Mouse (Mus musculus): ENCODE data around the gene Xcr1. TPM values are rescaled to one million over a fixed set of nuclear protein-coding genes. Genes with fewer than 3 reads are reported as not detected.

The Xcr1 gene
- polyA plus RNA-seq (2016; fragmentation: Nextera tagmentation; extraction: Ambion mirVana) = 0.05 TPM in 1 of 2 replicates, not detected in the other

DNA sequence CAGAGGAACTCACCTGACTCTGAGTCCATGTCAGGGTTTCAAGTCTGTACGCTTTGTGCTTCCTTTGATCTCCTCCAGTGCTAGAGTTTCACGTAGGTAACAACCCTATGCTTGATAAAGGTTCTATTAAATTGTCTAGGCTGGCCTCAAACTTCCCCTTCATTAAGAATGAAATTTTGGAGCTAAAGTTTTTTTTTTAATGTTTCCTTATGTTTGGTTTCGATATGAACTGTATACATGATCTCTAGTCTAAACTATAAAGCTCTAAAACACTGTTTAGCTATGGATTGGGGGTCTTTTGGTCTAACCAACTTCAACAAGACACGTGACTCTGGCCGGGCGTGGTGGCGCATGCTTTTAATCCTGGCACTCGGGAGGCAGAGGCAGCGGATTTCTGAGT, at the start of gene Xcr1:
Gene Xcr1, minus strand, starts transcription at position 101 of the 400 bp plus-strand sequence.
- no peak within 1 kb of the TSS for H3K4me3 ChIP-seq
- WGBS = 87% methylated on average over 9 of the region's 9 CpGs
- H3K36me3 ChIP-seq = no peaks in the 10 kb centered on the region
- DNase-seq (ENCODE audit: low spot score) = no peak
- no peak within 1 kb of the TSS for H3K27ac ChIP-seq
- no peaks in the 10 kb centered on the region for H3K27me3 ChIP-seq (ENCODE audit: insufficient read depth, poor library complexity, severe bottlenecking)
- no peaks in the 10 kb centered on the region for H3K9me3 ChIP-seq
- H3K4me1 ChIP-seq (replicated peaks) = no peaks in the 10 kb centered on the region

DNA sequence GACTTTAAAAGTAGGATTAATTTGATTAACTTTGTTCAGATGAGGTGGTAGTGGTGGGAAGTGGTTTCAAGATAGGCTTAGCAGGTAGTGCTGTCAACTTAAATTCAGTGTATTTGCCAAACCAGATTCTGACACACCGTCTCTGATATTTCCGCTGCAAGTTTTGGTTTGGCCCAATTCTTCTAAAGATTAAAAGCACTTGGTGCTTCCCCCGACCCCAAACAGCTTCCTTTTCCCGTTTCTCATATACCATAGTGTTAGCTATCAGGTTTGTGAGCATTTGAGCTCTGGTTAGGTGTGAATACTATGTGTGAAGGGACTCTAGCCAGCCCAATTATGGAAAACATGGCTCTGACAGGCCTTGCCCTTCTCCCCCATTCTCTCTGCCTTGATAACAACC, 10.2 kb upstream of the Xcr1 start:
- no peak overlapping the region for H3K27ac ChIP-seq
- no peaks in the 10 kb centered on the region for H3K4me1 ChIP-seq (replicated peaks)
- H3K9me3 ChIP-seq = no peaks in the 10 kb centered on the region
- no peak for DNase-seq (ENCODE audit: low spot score)
- 80% methylated on average over 4 of the region's 4 CpGs for WGBS
- no peak overlapping the region for H3K4me3 ChIP-seq
- no peaks in the 10 kb centered on the region for H3K36me3 ChIP-seq
- no peaks in the 10 kb centered on the region for H3K27me3 ChIP-seq (ENCODE audit: insufficient read depth, poor library complexity, severe bottlenecking)

DNA sequence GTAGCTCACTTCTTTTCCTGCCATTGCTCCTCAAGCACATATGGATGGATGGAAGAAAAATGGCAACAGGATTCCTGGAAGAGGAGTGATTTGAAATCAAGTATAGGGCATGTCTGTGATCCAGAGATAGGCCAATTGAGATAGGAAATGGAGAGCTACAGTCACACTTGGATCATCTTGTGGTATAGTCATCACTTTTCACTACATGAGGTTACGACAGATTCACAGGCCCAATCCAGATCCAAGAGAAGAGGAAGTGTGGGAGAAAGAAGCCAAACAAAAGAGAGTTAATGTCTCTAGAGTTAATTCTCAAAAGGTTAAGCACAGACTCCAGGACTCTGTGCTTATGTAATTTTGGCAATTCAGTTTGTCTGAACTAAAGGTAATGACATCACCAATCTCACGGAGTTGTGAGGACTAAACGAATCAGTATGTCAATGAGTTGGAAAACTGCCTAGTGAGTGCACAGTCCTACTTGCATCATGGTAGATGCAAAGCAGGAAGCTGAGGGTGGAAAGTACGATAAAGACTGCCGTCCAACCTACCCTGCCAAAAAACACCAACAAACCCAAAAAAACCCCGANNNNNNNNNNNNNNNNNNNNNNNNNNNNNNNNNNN, 7.4 kb upstream of the Xcr1 start:
- H3K27ac ChIP-seq = no peak overlapping the region
- WGBS = 53% methylated on average over 5 of the region's 6 CpGs
- H3K4me1 ChIP-seq (replicated peaks) = no peaks in the 10 kb centered on the region
- no peaks in the 10 kb centered on the region for H3K9me3 ChIP-seq
- no peak for DNase-seq (ENCODE audit: low spot score)
- H3K36me3 ChIP-seq = no peaks in the 10 kb centered on the region
- H3K27me3 ChIP-seq (ENCODE audit: insufficient read depth, poor library complexity, severe bottlenecking) = no peaks in the 10 kb centered on the region
- H3K4me3 ChIP-seq = no peak overlapping the region

DNA sequence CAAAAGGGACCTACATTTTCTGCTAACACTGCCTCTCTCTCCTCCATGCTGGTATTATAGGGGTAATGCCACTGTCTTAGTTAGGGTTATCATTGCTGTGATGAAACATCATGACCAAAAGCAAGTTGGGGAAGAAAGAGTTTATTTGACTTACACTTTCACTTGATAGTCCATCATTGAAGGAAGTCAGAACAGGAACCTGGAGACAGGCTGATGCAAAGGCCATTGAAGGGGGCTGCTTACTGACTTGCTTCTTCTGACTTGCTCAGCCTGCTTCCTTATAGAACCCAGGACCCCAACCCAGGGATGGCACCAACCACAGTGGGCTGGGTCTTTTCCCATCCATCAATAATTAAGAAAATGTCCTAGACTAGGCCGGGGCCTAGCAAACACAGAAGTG, 1.8 kb upstream of the Xcr1 start:
- WGBS = 95% methylated on average over 1 of the region's 1 CpGs
- H3K4me1 ChIP-seq (replicated peaks) = no peaks in the 10 kb centered on the region
- H3K4me3 ChIP-seq = no peak overlapping the region
- DNase-seq (ENCODE audit: low spot score) = no peak
- H3K36me3 ChIP-seq = no peaks in the 10 kb centered on the region
- H3K9me3 ChIP-seq = no peaks in the 10 kb centered on the region
- H3K27ac ChIP-seq = no peak overlapping the region
- no peaks in the 10 kb centered on the region for H3K27me3 ChIP-seq (ENCODE audit: insufficient read depth, poor library complexity, severe bottlenecking)

DNA sequence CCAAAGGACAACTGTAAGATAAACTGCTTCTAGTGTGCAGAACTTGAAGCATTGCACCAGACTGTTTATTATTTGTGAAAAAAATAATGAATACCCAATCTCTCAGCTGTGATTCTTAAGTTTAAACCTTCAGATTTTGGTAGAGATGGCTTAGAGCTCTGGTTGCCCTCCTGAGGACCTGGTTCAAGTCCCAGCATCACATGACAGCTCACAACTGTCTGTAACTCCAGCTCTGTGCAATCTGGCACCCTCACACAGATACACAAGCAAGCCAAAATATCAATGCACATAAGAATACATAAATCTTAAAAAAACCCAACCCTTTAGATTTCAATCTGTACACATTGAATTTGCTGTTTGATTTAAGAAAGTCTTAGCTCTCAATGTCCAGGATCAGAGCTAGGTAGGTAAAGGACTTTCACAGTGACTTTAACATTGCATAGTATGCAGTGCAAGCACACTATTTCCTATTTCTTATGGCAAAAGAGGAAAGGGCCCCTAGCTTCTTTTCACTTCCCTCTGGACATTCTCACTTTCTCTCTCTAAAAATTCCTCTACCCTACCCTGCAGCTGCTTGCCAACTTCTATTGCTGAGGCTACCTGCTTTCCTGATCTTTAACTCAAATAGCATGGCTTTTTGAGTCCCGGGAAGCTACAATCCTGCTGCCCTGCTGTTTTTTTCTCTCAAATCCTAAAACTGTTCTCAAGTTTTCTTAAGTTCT, 1.2 kb upstream of the Xcr1 start:
- H3K4me3 ChIP-seq = no peak overlapping the region
- 87% methylated on average over 1 of the region's 1 CpGs for WGBS
- DNase-seq (ENCODE audit: low spot score) = no peak
- no peaks in the 10 kb centered on the region for H3K36me3 ChIP-seq
- no peaks in the 10 kb centered on the region for H3K9me3 ChIP-seq
- no peaks in the 10 kb centered on the region for H3K27me3 ChIP-seq (ENCODE audit: insufficient read depth, poor library complexity, severe bottlenecking)
- H3K4me1 ChIP-seq (replicated peaks) = no peaks in the 10 kb centered on the region
- H3K27ac ChIP-seq = no peak overlapping the region

DNA sequence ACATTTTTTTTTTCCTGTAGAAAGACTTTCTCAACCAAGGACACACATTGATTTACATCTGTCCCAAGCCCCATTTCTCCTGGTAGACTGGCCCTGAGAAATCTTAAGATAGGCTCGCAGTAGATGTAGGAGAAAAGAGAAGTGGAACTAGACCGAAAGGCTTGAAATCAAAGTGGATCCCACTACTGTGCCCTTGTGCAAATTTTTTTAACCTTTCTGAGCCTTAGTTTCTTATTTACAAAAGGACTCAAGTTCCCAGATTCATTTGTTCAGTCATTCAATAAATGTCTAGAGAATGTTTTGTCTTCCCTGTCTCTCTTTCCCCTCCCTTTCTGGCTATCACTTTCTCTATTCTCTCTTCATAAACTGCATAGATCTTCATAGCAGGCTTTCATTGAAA, 5.0 kb downstream of the Xcr1 start:
- DNase-seq (ENCODE audit: low spot score) = no peak
- 88% methylated on average over 2 of the region's 2 CpGs for WGBS
- Histone ChIP-seq H3K36me3 (no peaks in the 10 kb centered on the region), H3K4me1 (replicated peaks) (peaks cover 4% of the 10 kb centered on the region; the same call in 1 of the 2 replicates), H3K9me3 (no peaks in the 10 kb centered on the region), H3K4me3 (no peak overlapping the region), H3K27ac (no peak overlapping the region), H3K27me3 (ENCODE audit: insufficient read depth, poor library complexity, severe bottlenecking) (no peaks in the 10 kb centered on the region)

DNA sequence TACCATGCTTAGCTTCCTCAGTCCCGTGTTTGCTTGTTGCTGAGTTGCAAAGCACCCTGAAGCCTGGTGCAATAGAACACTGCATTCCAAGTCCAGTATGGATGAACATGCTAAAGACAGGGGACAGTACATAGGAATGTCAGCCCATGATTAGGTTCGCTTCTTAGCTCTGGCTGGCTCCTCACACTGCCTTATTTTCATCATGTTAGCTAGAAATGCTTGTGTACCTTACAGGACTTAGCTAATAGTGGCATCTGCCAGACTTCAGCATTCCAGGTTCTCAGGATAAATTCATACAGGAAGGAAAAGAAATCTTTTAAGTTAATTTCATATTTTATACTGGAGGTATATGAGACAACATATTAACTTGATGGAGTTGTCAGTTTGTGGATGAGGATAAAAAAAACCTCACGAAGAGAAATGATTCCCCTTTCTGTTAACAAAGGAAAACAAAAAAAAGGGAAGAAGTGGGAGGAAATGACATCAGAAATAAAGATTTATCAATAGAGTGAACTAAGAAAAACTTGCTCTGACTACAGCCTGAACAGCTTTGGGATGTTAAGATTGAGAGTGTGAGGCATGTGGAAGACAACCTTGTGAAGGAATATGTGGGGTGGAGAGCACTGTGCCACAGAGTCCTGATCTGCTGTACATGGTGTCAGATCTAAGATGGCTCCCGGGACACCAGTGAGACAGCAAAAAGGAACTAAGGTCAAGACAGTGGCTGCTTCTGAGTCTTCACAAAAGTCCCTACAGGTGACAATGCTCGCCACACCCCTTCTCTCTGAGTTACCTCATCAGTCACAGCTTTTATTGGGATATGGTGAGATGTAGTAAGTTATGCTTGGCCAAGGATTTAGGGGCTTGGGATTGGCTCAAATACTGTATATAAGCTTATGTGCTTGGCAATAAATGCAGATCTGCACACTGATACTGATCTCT, 9.1 kb downstream of the Xcr1 start:
- Histone ChIP-seq H3K9me3 (no peaks in the 10 kb centered on the region), H3K4me1 (replicated peaks) (peaks cover 18% of the 10 kb centered on the region), H3K4me3 (peak overlapping the region; percentile 78), H3K27me3 (ENCODE audit: insufficient read depth, poor library complexity, severe bottlenecking) (no peaks in the 10 kb centered on the region), H3K36me3 (no peaks in the 10 kb centered on the region), H3K27ac (peak overlapping the region; percentile 74)
- no peak for DNase-seq (ENCODE audit: low spot score)
- 68% methylated on average over 5 of the region's 5 CpGs for WGBS

DNA sequence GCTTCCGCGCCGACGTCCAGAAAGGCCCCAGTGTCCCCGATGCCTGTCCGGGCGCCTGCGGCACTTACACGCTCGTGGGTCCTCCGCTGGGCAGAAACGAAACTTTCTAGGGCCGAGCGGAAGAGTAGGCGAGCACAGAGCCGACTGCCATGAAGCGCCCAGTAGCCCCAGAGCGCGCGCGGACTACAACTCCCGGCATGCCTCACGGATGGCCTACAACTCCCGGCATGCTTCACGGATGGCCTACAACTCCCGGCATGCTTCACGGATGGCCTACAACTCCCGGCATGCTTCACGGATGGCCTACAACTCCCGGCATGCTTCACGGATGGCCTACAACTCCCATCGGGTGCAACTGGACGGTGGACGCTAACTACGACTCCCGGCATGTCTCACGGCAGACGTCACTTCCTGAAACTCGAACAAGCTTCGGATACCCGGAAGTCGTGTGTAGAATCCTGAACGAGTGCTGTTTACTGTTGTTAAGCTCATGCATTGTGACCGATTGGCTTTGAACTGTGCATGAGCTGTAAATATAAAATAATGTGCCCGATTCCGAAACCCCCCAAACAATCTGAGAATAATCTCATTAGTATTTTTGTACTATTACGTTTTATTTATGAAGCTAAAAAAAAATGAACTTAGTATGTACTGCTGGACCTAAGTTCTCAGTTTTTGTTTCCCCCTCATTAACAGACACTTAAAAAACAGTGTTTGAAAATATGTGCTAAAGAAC, 9.9 kb downstream of the Xcr1 start, which contains the start of gene Fyco1:
Gene Fyco1, minus strand, starts transcription at position 187 of the 736 bp plus-strand sequence.
- no peaks in the 10 kb centered on the region for H3K9me3 ChIP-seq
- peaks cover 18% of the 10 kb centered on the region for H3K4me1 ChIP-seq (replicated peaks)
- H3K27ac ChIP-seq = peak within 1 kb of the TSS; percentile 90
- H3K36me3 ChIP-seq = no peaks in the 10 kb centered on the region
- H3K4me3 ChIP-seq = peak within 1 kb of the TSS; percentile 78
- DNase-seq (ENCODE audit: low spot score) = peak; percentile 91
- H3K27me3 ChIP-seq (ENCODE audit: insufficient read depth, poor library complexity, severe bottlenecking) = no peaks in the 10 kb centered on the region
- under 1% methylated on average over 47 of the region's 47 CpGs for WGBS

DNA sequence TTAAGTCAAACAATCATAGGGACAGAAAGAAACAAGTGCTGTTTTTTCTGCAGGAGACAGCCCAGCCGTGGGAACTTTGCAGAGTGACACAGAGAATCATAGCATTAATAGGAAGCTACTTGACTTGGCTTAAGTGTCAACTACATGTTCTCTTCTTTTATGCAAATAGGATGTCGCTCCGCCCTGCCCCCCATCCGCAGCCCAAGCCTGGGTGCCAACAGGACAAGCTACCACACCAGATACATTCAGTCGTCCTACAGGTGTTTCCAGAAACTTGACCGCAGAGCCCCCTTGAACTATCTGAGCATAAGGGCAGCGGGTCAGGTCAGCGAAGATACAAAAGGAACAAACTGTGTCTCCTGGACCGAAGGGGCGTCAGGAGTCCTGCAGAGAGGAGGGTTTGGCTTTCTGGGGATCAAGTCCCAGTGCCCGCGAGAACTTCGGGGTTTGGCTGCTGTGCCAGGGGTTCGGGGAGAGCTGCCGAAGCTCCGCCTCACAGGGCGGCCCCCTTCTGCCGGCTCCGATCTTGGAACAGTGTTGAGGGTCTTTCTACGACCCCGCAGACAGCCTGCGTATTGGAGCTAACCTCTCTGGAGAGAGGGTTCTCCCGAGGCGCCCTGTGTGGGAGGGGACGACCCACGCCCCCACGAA, 10.6 kb downstream of the Xcr1 start:
- no peaks in the 10 kb centered on the region for H3K9me3 ChIP-seq
- under 1% methylated on average over 27 of the region's 27 CpGs for WGBS

DNA sequence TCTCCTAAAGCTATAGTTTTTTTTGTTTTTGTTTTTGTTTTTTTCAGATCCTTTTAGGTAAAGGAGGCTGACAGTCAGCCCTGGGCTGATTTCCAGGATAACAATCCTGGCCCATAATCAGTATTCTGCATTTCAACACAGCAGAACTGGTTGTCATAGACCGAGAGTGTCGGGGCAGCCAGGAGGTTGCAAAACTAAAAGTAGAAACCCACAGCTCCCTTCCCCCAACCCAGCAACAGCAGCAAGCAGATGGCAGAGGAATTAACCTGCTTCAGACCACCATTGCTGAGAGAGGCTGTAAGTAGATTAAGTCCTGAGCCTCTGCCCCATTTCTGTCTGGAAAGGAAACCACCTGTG, 11.1 kb downstream of the Xcr1 start:
- WGBS = 29% methylated on average over 2 of the region's 2 CpGs
- Histone ChIP-seq H3K4me3 (peak overlapping the region; percentile 78), H3K36me3 (no peaks in the 10 kb centered on the region), H3K27ac (peak overlapping the region; percentile 90), H3K4me1 (replicated peaks) (peaks cover 18% of the 10 kb centered on the region), H3K27me3 (ENCODE audit: insufficient read depth, poor library complexity, severe bottlenecking) (no peaks in the 10 kb centered on the region), H3K9me3 (no peaks in the 10 kb centered on the region)
- DNase-seq (ENCODE audit: low spot score) = no peak

More for the DNA sequence above, 10.6 kb downstream of the Xcr1 start:
- H3K4me1 ChIP-seq (replicated peaks) = peaks cover 18% of the 10 kb centered on the region
- peak overlapping the region; percentile 90 for H3K27ac ChIP-seq
- no peaks in the 10 kb centered on the region for H3K27me3 ChIP-seq (ENCODE audit: insufficient read depth, poor library complexity, severe bottlenecking)
- no peaks in the 10 kb centered on the region for H3K36me3 ChIP-seq
- DNase-seq (ENCODE audit: low spot score) = no peak
- peak overlapping the region; percentile 78 for H3K4me3 ChIP-seq

DNA sequence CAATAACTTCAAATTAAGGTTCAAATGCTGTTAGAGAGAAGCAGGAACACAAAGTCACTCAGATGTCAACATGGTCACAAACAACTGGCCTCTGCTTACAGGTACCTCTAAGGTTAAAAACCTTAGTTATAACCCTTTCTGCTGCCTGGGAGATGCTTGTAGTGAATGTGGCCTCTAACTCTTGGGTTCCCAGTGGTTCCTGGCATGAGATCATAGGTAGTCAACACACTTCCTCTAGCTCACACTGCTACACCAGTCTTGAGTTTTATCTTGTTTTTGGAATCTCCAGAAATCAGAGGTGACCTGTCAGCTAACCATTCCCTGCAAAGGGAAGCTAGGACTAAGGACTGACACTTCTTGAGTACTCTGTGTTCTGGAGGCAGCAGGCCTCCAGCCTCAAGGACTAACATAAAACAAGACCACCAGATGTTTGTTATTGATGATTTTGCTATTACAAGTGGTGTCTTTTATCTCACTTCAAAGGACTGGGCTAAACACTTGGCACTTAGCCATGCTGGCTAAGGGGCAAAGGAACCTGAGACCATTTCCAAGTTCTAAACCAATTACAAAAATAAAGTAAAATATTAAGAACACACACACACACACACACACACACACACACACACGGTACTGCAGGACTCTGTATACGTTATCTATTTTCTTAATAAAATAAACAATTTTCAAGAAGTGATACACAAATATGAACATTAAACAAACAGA, 11.7 kb downstream of the Xcr1 start:
- no peak overlapping the region for H3K27ac ChIP-seq
- no peaks in the 10 kb centered on the region for H3K27me3 ChIP-seq (ENCODE audit: insufficient read depth, poor library complexity, severe bottlenecking)
- H3K36me3 ChIP-seq = no peaks in the 10 kb centered on the region
- DNase-seq (ENCODE audit: low spot score) = no peak
- H3K9me3 ChIP-seq = no peaks in the 10 kb centered on the region
- peak overlapping the region; percentile 78 for H3K4me3 ChIP-seq
- 68% methylated on average over 2 of the region's 2 CpGs for WGBS
- H3K4me1 ChIP-seq (replicated peaks) = peaks cover 18% of the 10 kb centered on the region

Data from hindbrain, embryonic 10.5 days (tissue).